Mouse (Mus musculus): ENCODE results near the gene Ankrd42.

- no peak for TF ChIP-seq POLR2A (IDR thresholded peaks at IDR 0.05; ENCODE audit: borderline replicate concordance, extremely low read depth, low read depth, low read length)
- no peak for TF ChIP-seq CTCF (IDR thresholded peaks at IDR 0.05; ENCODE audit: insufficient read depth, low read length)
Measured at GRCm38 (mm10) chr7:92675131-92675530, 38.2 kb upstream of the Ankrd42 start.

Measured in lung, adult 2 months (tissue).